Mouse (Mus musculus): ENCODE measurements around the gene Wbp2.

Wbp2 gene

DNA sequence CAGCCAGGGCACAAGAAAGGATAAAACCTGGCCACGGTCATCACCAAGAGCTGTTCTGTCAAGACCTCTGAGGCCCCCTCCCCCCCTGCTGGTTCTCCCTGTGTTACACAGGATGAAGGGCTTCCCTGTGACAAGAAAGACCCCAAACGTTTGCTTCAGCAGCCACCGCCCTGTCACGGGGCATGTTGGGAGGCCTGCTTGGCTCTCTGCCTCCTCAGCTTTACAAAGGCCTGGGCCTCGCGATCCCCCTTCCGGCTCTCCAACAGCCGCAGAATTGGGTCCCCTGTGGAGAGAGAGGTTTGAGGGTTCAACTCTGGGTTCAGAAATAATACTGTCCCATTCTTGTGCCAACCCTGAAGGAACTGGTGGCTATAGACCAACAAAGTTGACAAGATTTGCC lies 24.3 kb downstream of the Wbp2 start:
- DNase-seq (ENCODE audit: low spot score) = no peak

DNA sequence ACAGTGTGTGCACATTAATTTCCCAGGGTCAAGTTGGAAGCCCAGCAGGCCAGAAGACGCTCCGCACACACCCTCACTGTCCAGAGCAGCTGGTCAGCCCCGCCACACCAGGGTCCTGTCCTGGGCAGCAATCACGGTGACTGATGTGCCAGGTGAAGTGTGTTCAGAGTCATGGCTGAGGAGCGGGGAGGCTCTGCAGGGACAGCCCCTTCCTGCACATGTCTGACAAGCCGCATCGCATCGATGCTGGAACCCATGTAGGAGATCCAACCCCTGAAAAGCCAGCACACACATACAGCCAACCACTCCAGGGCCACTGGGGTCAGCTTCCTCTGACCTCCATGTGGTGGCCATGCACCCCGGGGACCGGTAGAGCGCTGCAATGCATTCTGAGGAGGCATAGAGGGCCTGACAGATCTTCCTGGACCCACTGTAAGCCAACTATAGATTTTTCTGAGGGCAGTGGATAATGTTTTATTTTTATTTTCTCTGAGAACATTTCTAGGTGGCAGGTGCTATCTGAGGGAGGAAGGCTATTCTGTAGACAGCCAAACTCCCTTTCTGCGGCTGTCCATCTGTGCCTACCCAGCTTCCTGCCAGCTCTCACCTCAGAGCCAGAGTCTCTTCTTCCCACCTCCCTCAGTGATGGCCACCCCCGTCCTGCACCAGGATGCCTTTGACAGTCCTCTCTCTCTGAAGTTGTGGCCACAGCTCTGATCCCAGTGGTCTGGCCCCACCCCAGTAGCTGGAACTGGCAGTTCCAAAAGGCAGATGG lies 25.0 kb downstream of the Wbp2 start:
- DNase-seq (ENCODE audit: low spot score) = no peak

DNA sequence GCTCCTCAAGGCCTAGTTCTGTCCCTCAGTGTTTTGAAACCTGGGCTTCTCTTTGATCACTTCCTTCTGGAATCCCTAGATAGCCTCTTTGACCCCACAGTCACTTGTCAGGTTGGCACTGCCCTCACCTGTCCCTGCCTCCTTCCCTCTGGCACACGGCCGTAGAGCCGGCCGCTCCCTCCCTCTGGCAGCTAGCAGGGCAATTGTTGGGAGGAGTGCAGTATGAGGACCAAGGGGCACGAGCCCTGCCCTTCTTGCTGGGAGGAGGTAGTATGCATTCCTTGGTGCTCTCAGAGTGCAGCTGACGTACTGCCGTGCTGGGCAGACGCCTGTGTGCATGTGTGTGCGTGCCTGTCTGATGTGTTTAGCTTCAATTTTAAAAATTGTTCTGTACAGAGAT lies 26.2 kb downstream of the Wbp2 start:
- DNase-seq (ENCODE audit: low spot score) = peak; percentile 57

DNA sequence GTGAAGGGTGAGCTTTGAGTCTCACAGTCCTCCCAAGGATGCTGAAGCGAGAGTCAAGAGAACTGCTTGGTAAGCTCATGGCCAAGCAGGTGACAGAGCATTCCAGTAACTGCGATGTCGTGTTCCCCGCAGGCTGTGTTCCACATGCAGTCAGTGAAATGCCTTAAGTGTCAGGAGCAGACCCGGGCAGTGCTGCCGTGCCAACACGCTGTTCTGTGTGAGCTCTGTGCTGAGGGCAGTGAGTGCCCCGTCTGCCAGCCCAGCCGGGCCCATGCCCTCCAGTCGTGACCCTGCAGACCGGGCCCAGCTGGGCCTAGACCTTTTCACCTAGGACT lies 27.1 kb downstream of the Wbp2 start:
- DNase-seq (ENCODE audit: low spot score) = no peak

DNA sequence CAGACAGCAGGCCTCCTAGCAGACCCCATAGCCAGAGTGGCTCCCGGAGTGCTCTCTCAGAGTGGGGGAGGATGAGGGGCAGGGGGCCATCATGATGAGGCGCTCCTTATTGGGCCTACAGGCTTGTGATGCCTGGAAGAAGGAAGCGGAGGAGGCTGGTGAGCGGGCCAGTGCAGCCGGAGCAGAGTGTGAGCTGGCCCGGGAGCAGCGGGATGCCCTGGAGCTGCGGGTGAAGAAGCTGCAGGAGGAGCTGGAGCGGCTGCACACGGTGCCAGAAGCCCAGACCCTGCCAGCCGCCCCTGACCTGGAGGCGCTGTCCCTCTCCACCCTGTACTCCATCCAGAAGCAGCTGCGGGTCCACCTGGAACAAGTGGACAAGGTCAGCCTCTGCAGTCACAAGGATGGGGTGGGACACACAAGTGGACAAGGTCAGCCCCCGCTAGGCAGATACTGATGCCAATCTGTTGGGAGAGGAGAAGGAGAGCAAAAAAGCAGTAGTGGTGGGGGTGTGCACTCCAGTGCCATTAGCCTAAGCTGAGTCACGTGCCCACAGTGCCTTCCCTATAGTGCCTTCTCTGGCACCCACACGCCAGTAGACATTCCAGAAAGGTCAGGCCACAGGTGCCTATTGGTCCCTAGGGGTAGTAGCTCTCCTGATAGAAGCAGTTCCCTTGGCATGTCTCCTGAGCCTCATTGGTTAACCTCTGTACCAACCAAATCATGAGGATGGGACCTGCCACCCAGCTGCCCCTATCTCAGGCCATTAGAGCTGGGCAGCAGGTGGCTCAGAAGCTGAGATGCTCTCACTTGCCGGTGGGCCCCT lies 27.7 kb downstream of the Wbp2 start:
- DNase-seq (ENCODE audit: low spot score) = no peak

DNA sequence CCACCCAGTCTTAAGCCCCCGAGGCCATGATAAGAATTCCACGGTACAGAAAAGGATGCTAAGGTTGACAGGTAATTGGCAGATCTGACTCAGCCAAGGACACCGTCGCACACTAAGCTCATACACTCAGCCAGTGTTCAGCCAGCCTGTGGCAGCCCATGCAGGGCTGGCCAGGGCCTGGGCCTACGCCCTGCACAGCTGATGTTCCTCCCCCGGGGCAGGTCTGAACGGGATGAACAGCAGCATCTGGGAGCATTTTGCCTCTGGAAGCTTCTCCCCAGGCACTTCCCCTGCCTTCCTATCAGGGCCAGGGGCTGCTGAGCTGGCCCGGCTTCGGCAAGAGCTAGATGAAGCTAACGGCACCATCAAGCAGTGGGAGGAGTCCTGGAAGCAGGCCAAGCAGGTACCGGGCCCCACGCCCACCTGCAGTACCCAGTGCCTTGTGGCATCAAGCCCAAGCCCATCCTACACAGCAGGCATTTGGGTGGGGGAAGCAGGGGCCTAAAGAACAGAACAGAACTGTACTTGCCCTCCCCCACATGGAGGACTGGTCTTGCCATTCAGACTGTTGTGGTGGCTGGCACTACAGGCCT lies 28.7 kb downstream of the Wbp2 start:
- DNase-seq (ENCODE audit: low spot score) = no peak

DNA sequence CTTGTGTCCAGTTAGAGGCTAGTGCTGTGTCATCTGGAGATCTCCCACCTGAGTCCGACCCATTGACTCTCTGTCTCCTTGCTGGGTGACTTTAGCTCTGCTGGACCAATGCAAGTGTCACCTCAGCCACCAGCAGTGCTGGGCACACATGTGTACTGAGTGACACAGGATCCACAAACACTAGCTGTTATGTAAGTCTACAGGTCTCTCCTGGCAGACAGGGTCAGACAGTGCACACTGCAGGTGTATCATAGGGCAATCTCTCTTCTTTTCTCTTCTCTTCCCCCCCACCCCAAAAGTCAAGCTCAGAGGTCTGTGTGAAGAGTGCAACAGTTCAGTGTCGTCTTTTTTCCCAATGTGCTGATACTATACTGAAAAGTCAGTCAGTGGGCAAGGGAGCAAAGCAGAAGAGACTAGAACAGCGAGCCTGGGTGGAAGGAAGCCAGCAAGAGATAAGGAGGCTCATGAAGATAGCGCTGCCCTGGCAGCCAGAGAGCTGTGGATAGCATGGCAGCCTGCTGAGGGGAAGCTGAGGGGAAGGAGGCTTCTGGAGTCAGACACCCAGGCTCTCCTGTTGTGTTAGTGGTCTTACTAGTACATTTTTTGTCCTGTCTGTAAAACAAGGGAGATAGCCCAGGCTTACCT lies 29.4 kb downstream of the Wbp2 start:
- DNase-seq (ENCODE audit: low spot score) = no peak

DNA sequence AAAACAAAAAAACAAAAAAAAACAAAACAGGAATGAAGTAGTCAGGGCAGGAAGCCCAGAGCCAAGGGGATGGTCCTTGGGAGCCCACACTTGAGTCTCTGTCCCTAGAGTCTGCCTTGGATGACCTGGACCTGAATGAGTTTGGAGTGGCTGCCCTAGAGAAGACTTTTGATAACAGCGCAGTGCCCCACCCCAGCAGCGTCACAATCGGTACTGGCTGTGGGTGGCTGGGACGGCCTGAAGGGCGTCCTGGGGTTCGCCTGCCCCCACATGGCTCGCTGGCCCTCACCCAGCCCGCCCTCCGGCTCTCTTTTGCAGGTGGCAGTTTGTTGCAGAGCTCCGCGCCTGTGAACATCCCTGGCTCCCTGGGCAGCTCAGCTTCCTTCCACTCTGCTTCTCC lies 30.9 kb downstream of the Wbp2 start:
- DNase-seq (ENCODE audit: low spot score) = no peak

DNA sequence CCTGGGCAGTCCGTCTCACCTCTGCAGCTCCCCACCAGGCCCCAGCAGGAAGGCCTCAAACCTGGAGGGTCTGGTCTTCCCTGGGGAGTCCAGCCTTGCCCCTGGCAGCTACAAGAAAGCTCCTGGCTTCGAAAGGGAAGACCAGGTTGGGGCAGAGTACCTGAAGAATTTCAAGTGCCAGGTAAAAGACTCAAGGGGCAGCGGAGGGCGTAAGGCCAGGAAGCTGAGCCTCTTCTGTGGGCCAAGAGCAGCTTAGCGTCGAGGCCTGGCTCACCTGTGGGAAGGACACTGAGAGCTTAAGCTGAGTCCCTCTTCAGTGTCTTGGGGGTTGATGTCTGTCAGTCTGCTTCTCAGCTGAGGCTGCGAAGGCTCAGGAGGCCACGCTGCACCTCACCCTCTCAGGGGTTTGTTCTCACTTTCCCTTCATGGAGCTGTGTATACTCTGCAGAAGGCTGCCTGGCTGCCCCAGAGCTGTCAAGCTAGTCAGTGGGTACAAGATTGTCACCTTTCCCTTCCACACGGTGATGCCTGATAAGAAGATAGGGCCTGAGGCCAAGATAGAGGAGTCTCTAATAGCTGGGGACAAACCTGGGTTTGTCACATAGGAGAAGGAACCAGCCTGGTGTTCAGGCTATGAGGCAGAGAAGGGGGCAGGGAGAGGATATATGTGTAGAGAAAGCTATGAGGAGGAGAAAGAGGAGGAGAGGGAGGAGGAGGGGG lies 33.1 kb downstream of the Wbp2 start:
- no peak for DNase-seq (ENCODE audit: low spot score)

DNA sequence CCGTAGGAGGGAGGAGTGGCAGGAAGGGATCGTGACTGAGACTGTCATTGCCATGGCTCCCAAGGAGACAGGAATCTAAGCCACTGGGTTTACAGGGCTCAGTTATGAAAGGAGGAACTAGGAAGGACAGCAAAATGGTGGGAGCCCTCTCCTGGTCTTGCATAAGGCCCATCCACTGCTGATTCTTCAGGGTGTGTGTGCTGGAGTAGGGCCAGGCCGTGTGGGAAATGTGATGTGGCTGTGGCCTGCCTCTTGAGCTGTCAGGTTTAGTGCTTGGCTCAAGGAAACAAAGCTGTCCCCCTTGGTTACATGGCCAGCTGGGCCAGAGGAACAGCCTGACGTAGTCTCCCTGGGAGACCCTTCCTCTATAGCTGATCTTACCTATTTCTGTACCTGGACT lies 36.6 kb downstream of the Wbp2 start:
- DNase-seq (ENCODE audit: low spot score) = no peak

DNA sequence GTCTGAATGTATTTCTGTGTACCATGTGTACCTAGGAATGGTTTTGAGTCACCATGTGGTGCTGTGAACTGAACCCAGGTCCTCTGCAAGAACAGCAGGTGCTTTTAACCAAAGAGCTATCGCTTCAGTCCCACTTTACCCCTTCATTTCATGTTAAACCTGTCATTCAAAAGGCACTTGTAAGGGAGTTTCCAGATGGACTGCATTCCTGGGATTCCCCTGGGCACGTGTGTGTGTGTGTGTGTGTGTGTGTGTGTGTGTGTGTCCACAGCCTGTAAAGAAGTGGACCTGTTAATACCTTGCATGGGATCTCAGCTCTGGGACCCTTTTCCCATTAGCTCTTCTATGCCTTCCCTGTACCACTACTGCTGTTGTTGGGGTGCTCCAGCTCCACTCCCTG lies 37.2 kb downstream of the Wbp2 start:
- no peak for DNase-seq (ENCODE audit: low spot score)

DNA sequence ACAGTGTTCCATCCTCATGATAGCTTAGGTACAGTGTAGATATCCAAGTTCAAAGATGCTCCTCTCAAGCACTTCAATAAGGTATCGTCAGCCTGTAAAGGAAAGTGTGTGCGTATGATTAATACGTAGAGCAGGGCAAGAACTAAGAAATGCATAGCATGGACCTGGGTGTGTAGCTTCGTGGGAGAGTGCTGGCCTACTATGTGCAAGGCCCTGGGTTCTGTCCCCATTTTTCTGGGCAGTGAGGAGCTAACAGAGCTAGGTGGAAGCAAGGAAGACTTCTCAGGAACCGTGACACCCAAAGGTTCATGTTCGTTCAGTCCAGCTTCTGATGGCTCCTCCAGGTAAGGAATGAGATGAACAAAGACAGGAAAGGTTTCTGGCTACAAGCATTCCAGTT lies 41.6 kb downstream of the Wbp2 start:
- DNase-seq (ENCODE audit: low spot score) = no peak

DNA sequence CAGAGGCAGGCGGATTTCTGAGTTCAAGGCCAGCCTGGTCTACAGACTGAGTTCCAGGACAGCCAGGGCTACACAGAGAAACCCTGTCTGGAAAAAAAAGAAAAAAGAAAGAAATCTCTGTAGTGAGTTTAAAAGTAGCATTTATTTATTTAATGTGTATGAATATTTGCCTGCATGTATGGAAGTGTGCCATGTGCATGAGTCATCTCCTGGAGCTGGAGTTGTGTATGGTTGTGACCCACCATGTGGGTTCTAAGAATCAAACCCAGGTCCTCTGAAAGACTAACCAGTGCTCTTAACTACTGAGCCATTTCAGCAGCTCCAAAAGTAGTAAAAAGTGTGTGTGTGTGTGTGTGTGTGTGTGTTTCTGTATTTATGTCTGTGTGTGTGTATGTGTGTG lies 43.5 kb downstream of the Wbp2 start:
- no peak for DNase-seq (ENCODE audit: low spot score)

DNA sequence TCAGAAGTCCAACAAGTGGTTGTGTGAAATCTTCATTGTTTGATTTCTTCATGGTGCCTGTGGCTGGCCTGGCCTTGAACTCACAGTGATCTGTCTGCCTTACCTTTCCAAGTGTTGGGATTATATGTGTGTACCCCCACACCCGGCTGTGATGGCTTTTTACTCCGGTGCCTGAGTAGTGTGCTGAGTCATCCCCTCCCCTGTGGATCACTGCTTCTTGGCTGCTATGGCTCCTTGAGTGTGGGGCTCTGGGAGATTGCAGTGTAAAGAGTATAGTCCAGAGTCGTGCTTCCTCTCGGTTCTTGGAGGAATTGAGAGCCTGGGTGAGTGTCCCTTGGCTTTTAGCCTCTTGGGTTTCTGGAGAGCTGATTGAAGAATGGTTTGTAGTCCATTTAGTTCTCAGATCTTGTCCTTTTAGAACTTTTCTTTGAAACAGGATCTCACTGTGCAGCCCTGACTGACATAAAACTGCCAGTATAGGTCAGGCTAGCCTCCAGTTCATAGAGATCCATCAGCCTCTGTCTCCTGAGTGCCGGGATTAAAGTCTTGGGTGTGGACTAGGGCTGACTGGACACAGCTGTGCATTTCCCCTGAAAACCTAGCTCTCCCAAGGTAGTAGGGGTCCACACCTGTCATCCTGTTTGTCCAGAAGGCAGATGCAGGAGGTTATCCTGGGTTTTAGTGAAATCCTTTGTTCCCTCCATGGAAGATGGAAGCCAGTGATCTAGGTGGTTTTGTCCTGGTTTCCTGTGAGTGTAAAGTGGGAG lies 44.2 kb downstream of the Wbp2 start:
- DNase-seq (ENCODE audit: low spot score) = no peak

DNA sequence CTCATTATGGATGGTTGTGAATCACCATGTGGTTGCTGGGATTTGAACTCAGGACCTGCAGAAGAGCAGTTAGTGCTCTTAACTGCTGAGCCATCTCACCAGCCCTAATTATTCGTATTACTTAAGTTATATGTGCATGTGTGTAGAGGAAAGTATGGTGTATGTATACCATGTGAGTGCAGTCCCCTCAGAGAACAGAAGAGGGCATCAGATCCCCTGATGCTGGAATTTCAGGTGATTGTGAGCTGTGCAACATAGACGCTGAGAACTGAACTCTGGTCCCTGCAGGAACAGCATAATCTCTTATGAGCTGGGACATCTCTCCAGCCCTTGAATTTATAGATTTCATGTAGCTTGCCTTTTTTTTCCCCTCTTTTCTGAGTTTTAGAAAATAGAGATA lies 45.0 kb downstream of the Wbp2 start:
- DNase-seq (ENCODE audit: low spot score) = no peak

DNA sequence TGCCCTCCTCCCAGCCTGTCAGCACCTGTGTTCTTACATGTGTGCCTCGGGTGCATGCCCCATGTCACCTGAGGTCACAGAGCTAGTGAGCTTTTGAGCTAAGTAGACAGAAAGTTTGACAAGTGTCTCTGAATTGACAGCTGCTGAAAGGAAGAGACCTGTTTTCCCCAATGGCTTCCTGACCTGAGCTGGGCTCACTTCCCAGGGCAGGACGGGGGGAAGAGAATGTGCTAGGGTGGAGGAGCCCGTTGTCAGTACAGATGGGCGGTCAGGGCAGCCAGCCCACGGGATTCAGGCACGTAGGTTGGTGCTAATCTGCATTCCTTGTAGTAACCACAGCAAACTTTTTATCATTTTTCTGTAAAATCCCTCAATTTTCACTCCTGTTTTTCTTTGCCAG lies 46.2 kb downstream of the Wbp2 start:
- DNase-seq (ENCODE audit: low spot score) = no peak

DNA sequence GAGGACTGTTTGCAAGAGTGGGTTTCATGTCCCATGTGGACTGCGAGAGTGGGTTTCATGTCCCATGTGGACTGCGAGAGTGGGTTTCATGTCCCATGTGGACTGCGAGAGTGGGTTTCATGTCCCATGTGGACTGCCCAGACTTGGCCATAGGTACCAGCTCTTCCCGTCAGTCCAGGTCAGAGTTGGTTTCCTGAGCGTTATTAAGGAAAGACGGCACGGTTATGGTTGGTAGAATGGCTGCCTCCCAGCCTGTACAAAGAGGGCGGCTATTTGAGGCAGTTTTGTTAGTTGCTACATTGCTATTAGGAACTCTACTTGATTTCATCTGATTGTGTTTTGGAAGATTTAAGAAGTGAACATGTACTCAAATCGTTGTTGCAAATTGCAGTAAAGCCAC lies 49.0 kb downstream of the Wbp2 start:
- no peak for DNase-seq (ENCODE audit: low spot score)

DNA sequence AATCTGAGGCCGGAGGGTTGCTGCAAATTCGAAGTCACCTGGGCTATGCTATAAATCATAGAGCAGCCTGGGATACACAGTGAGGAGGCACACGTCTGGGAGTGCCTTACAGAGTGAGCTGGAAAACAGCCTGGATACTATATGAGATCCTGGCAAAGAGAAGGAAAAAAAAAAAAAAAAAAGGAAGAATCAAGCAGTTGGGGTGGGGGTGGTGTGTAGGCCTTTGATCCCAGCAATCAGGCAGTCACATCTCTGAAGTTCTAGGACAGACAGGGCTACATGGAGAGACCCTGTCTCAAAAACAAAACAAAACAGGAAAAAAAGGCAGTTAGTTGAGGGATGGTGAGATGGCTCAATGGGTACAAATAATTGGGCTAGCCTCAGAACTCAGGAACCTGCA lies 50.1 kb downstream of the Wbp2 start:
- DNase-seq (ENCODE audit: low spot score) = no peak

DNA sequence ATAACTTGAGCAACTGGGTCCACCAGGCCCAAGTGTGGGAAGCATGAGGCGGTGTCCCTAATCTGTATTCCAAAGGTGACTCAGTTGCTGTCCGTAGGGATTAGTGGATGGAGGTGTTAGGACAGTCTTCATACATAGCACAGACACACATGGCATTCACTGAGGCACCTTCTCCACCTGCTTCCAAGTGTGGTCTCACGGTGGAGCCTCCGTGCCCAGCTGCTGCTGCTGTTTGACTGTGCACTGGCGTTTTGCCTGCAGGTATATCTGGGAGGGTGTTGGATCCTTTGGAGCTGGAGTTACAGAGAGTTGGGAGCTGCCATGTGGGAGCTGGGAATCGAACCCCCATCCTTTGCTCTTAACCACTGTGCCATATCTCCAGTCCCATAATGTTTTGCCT lies 52.2 kb downstream of the Wbp2 start:
- no peak for DNase-seq (ENCODE audit: low spot score)

DNA sequence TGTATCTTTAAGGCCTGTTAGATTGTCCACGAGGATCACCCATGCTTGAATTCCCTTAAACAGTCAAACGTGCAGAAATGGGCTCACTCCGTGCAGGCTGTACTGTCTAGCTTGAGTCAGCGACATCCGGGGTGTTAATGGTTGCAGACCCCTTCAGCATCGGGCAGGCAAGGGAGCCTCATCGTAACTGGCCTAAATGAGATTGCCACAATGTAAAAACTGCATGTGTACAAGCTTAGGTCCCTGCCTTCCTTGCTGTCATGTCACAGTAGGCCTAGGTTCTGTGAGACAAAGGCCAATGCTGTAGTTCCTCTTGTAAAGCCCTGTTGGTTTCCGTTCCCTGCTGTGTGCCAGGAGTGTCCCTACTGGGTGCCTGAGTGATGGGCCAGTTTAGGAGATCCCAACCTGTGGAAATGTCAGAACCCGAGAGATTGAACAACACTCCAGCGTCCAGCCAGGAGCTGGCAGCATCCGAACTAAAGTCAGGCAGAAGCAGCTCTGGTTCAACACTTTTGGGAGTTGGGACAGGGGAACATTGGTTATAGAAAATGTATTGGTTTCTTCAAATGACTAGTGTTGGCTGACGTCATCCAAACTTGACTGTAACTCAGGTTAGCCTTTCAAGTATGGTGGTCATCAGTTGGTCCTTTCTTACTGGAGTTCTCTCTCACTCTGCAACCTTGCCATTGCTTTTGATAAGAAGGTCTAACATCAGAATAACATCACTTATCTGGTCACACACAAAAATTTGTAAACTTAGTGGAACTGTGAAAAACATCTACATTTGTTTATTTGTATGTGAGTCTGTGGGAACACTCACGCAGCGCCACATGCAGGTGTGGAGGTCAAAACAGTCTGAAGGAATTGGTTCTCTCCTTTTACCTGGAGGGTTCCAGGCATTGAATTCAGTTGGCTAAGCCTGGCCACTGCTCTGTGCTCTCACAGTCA lies 55.6 kb downstream of the Wbp2 start:
- no peak for DNase-seq (ENCODE audit: low spot score)

All from urinary bladder, postnatal 14 days (tissue).